Mouse (Mus musculus) liver, embryonic 14.5 days (tissue): Measurements from ENCODE around the gene Rabggtb. TPM values are rescaled to one million over a fixed set of nuclear protein-coding genes. Genes with fewer than 3 reads are reported as not detected.

Experiments used
- ATAC-seq: fragments of 200-750 bp; cut with Nextera tagmentation; 2 replicates; pipeline ENCODE4 v1.8.0; 2017; ENCODE audit warnings: moderate number of reproducible peaks, mild to moderate bottlenecking, moderate library complexity; ENCODE audit not compliant: insufficient read depth
- DNase-seq, 3 experiments: peaks; one replicate each; pipeline ENCODE4 v3.0.0-alpha.2; 2012 to 2013; ENCODE audit warnings: low read depth in 3 of 3, low spot score in 3 of 3
- H3K27ac ChIP-seq: fragments of 300-500 bp; sonication (generic); 2 replicates; pipeline ENCODE4 v1.5.1; 2014; ENCODE audit warnings: moderate library complexity, mild to moderate bottlenecking, control low read depth, inconsistent platforms
- H3K27me3 ChIP-seq: fragments of 300-500 bp; sonication (generic); 2 replicates; pipeline ENCODE4 v1.6.1; 2014; ENCODE audit warnings: mild to moderate bottlenecking, low read length, moderate library complexity; ENCODE audit not compliant: control insufficient read depth, insufficient read depth
- H3K36me3 ChIP-seq: fragments of 300-500 bp; sonication (generic); replicated peaks from 2 replicates; pipeline ENCODE4 v1.6.1; 2014; ENCODE audit warnings: low read depth; ENCODE audit not compliant: control insufficient read depth, insufficient read depth
- H3K4me1 ChIP-seq, 2 experiments: fragments of 200-500 bp in 1 of 2; fragments of 300-500 bp in 1 of 2; sonication (generic) in 1 of 2; replicated peaks; 2 replicates each; pipeline ENCODE4 v1.6.1; 2012 to 2014; ENCODE audit warnings: antibody characterized with exemption in 1 of 2, inconsistent platforms in 1 of 2, low read length in 1 of 2; ENCODE audit not compliant: control insufficient read depth in 2 of 2, insufficient read depth in 2 of 2
- H3K4me2 ChIP-seq: fragments of 300-500 bp; sonication (generic); 2 replicates; pipeline ENCODE4 v1.6.1; 2014; ENCODE audit warnings: low read depth, mild to moderate bottlenecking, control low read depth, moderate library complexity
- H3K4me3 ChIP-seq, 2 experiments: fragments of 200-500 bp in 1 of 2; fragments of 300-500 bp in 1 of 2; sonication (generic) in 1 of 2; 2 replicates each; pipeline ENCODE4 v1.5.1; 2012 to 2014; ENCODE audit warnings: low read depth in 2 of 2, low read length in 2 of 2, mild to moderate bottlenecking in 2 of 2, control low read depth in 1 of 2, inconsistent platforms in 1 of 2, moderate library complexity in 1 of 2; ENCODE audit not compliant: insufficient read depth in 1 of 2
- H3K9ac ChIP-seq: fragments of 300-500 bp; sonication (generic); replicated peaks from 2 replicates; pipeline ENCODE4 v1.6.1; 2014; ENCODE audit warnings: mild to moderate bottlenecking, control low read depth, moderate library complexity
- H3K9me3 ChIP-seq: fragments of 300-500 bp; sonication (generic); 2 replicates; pipeline ENCODE4 v1.6.1; 2016; ENCODE audit warnings: low read length, mixed read lengths; ENCODE audit not compliant: control insufficient read depth
- CTCF ChIP-seq: IDR thresholded peaks from 2 replicates; pipeline ENCODE4 v1.5.1; 2016; ENCODE audit warnings: antibody characterized with exemption, low read depth, control low read depth
- EP300 ChIP-seq: IDR thresholded peaks from 2 replicates; pipeline ENCODE4 v1.6.1; 2016; ENCODE audit warnings: antibody characterized with exemption, low read depth
- WGBS: fragments of 180-500 bp; shearing (Covaris S2); extraction: QIAGEN DNeasy Blood & Tissue Kit; methylation state at CpG from one replicate; pipeline ENCODE4 v1.1.7; 2014; ENCODE audit not compliant: insufficient replicate concordance; 5-methylcytosine and 5-hydroxymethylcytosine counted together
- polyA plus RNA-seq, 2 experiments: library from polyadenylated mRNA; depleted of rRNA in 1 of 2; stranded (reverse) in 1 of 2; unstranded in 1 of 2; fragments of >200 nt; fragmentation: Nextera tagmentation in 1 of 2; extraction: Ambion mirVana in 1 of 2; gene quantifications; 2 replicates each; pipeline versions ENCODE4 v1.2.1 to v1.2.3; 2012 to 2014

The Rabggtb gene
- polyA plus RNA-seq, 2 experiments, result 45.5 to 85.5 TPM

DNA sequence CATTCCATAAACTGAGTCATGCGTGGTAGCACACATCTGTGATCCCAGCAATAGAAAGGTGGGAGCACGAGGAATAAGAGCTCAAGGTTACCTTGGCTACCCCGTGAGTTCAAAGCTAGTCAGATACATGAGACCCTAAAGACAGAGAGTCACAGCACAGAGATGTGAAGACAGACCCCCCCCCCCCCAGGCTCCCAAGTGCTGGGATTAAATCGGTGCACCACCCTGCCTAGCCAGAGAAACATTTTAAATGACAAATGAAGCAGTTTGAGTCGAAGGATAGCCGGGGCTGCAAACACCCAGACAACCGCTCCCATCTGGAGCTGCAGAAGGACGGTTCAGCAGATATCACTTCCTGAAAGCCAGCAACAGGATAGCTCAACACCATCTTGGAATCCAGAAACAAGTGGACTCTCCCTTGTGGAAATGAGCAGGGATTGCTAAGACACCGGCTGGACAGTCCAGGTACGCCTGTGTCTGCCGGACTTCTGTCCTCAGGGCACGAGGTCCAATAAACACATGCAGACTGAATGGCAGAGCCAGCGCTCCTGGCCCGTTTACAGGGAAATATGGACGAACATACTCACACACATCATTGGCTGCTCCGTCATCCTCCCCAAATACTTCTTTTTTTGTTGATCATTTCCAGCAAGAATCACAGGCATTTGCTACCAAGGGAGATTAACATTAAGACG lies 24.5 kb upstream of the Rabggtb start:
- TF ChIP-seq CTCF (no peak), EP300 (no peak)
- H3K27ac ChIP-seq, result no peak overlapping the region
- ATAC-seq, result no peak
- no peak for DNase-seq
- peaks cover 4 to 8% of the 10 kb centered on the region in 2 experiments; a peak in 1 of 4 replicates for H3K4me1 ChIP-seq
- no peaks in the 10 kb centered on the region for H3K27me3 ChIP-seq
- no peaks in the 10 kb centered on the region for H3K9me3 ChIP-seq
- 88% methylated on average over 17 of the region's 17 CpGs for WGBS
- no peak overlapping the region for H3K4me2 ChIP-seq
- H3K4me3 ChIP-seq, result no peak overlapping the region
- H3K9ac ChIP-seq, result no peak overlapping the region
- peaks cover 15% of the 10 kb centered on the region for H3K36me3 ChIP-seq

DNA sequence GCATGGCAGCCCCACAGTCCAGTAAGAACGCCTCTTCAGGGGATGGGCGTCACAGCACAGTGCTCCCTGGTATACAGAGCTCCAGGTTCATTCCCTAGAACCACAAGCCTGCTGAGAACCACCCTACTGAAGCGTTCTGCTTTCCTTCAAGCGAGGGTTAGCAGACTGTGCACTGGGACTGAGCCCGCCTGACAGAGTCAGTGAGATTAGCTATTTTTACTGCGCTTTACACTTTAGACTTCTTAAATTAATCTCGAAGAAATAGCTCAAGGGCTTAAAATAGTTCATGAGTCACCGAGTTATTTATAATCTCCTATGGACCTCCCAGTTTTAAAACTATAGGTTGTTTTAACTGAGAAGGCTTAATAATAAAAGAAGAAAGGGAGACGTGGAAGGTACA lies 23.1 kb upstream of the Rabggtb start:
- Histone ChIP-seq H3K27ac (no peak overlapping the region), H3K9me3 (no peaks in the 10 kb centered on the region), H3K36me3 (peaks cover 10% of the 10 kb centered on the region), H3K4me3 (no peak overlapping the region), H3K9ac (no peak overlapping the region), H3K4me2 (no peak overlapping the region), H3K4me1 (no peaks in the 10 kb centered on the region), H3K27me3 (no peaks in the 10 kb centered on the region)
- WGBS, result 79% methylated on average over 9 of the region's 9 CpGs
- ATAC-seq, result no peak
- no peak for DNase-seq
- TF ChIP-seq CTCF (no peak), EP300 (no peak)

DNA sequence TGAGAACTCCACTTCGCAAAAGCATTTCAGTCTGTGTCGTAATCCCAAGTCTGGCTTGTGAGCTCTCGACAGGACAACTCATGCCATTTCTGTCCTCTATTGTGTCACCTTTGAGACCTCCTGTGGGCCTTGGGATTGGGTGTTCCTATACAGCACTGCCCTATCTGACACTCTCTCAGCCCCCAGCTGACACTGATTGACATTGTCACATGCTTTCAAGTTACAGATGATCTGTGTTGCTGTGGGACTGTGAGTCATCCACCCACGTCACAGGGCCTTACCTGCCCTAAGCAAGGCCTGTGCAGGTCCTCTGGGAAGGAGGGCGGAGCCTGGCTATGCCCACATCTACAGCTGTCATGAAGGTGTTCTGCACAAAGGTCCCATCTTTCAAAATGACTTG lies 19.7 kb upstream of the Rabggtb start:
- H3K9me3 ChIP-seq, result no peaks in the 10 kb centered on the region
- H3K27ac ChIP-seq, result no peak overlapping the region
- TF ChIP-seq CTCF, result no peak
- whole genome bisulfite sequencing, result 73% methylated on average over 5 of the region's 5 CpGs
- H3K27me3 ChIP-seq, result no peaks in the 10 kb centered on the region
- H3K36me3 ChIP-seq, result peaks cover 12% of the 10 kb centered on the region
- H3K4me2 ChIP-seq, result no peak overlapping the region
- H3K9ac ChIP-seq, result no peak overlapping the region
- H3K4me1 ChIP-seq, result no peaks in the 10 kb centered on the region
- ATAC-seq (0 out of 2 replicates have a peak, but pooled peaks have one; percentile 22), DNase-seq (no peak)
- no peak overlapping the region for H3K4me3 ChIP-seq

DNA sequence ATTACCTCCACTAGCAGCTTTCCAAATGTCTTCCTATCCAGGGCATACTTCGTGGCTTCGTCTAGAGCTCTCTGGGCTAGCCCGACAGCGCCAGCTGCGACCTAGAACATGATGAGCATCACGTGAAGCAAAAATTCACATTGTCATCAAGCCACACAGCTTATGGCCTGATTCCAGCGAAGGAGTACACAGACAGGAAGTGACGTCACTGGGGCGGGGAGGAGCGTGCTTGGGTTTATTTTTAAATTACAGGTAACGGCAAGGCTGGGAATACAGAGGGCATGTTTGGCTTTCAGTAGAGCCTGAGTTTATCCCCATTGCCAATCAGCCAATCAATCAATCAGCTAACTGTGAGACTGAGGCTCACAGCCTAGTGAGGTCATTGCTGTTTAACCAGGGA lies 16.7 kb upstream of the Rabggtb start:
- Histone ChIP-seq H3K9me3 (no peaks in the 10 kb centered on the region), H3K36me3 (peaks cover 6% of the 10 kb centered on the region), H3K27me3 (no peaks in the 10 kb centered on the region), H3K4me3 (no peak overlapping the region), H3K4me1 (no peaks in the 10 kb centered on the region), H3K4me2 (no peak overlapping the region), H3K9ac (no peak overlapping the region), H3K27ac (no peak overlapping the region)
- DNase-seq, result no peak
- ATAC-seq, result no peak
- 76% methylated on average over 11 of the region's 11 CpGs for WGBS
- no peak for TF ChIP-seq EP300
- TF ChIP-seq CTCF, result no peak

DNA sequence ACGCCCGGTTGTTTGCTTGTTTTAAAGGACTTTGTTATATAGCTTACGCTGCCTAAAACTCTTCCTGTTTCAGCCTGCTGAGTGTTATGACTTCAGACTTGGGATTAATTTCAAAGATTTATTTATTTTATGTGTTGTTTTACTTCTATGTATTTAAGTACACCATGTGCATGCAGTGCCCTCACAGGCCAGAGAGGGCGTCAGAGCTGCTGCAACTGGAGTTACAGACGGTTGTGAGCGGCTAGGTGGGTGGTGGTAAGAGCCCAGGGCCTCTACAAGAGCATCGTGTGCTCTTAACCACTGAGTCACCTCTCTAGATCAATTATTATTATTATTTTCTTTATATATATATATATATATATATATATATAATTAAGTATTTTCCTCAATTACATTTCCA lies 13.5 kb upstream of the Rabggtb start:
- TF ChIP-seq EP300, result no peak
- TF ChIP-seq CTCF, result peak; percentile 43
- Histone ChIP-seq H3K27ac (no peak overlapping the region), H3K27me3 (no peaks in the 10 kb centered on the region), H3K9me3 (no peaks in the 10 kb centered on the region), H3K36me3 (peaks cover 4% of the 10 kb centered on the region; the same call in 1 of the 2 replicates), H3K4me3 (no peak overlapping the region), H3K4me2 (no peak overlapping the region), H3K9ac (no peak overlapping the region), H3K4me1 (no peaks in the 10 kb centered on the region; a peak in 1 of 4 replicates)
- ATAC-seq (no peak), DNase-seq (no peak)
- WGBS, result 76% methylated on average over 7 of the region's 7 CpGs
